Mouse (Mus musculus) myocyte (in vitro differentiated cells): ENCODE results near the gene Stac2.

ENCODE experiments used
- CEBPB ChIP-seq: IDR thresholded peaks from 2 replicates; pipeline ENCODE4 v1.6.1; 2011; ENCODE audit warnings: mild to moderate bottlenecking, moderate library complexity; ENCODE audit not compliant: poor library complexity, insufficient read depth, severe bottlenecking
- E2F4 ChIP-seq: IDR thresholded peaks from one replicate; pipeline ENCODE4 v1.6.1; 2011; ENCODE audit warnings: mild to moderate bottlenecking, control low read depth, moderate library complexity; ENCODE audit not compliant: insufficient read depth
- MAX ChIP-seq: IDR thresholded peaks from one replicate; pipeline ENCODE4 v1.6.1; 2011; ENCODE audit warnings: low read depth, mild to moderate bottlenecking, control low read depth
- MYOD1 ChIP-seq, 3 experiments: IDR thresholded peaks; one replicate each; pipeline ENCODE4 v1.6.1; 2011; ENCODE audit warnings: control low read depth in 2 of 3, low read depth in 2 of 3, mild to moderate bottlenecking in 2 of 3, moderate library complexity in 1 of 3; ENCODE audit not compliant: insufficient read length in 2 of 3, control insufficient read depth in 1 of 3
- MYOG ChIP-seq, 3 experiments: IDR thresholded peaks; one replicate each; pipeline ENCODE4 v1.6.1; 2011; ENCODE audit warnings: control low read depth in 2 of 3, low read depth in 2 of 3, mild to moderate bottlenecking in 2 of 3; ENCODE audit not compliant: insufficient read length in 2 of 3, control insufficient read depth in 1 of 3, insufficient read depth in 1 of 3
- POLR2A ChIP-seq: IDR thresholded peaks from one replicate; pipeline ENCODE4 v1.6.1; 2011; ENCODE audit warnings: low read depth, mild to moderate bottlenecking, control low read depth, moderate library complexity; ENCODE audit not compliant: insufficient read length
- POLR2AphosphoS2 ChIP-seq: IDR thresholded peaks from one replicate; pipeline ENCODE4 v1.6.1; 2011; ENCODE audit warnings: low read depth, control low read depth; ENCODE audit not compliant: insufficient read length
- SRF ChIP-seq: IDR thresholded peaks from one replicate; pipeline ENCODE4 v1.6.1; 2011; ENCODE audit warnings: low read depth; ENCODE audit not compliant: control insufficient read depth, insufficient read length
- TCF12 ChIP-seq: IDR thresholded peaks from one replicate; pipeline ENCODE4 v1.6.1; 2011; ENCODE audit warnings: mild to moderate bottlenecking, control low read depth; ENCODE audit not compliant: poor library complexity, insufficient read depth, severe bottlenecking
- TCF3 ChIP-seq: IDR thresholded peaks from one replicate; pipeline ENCODE4 v1.6.1; 2011; ENCODE audit warnings: low read depth, control low read depth; ENCODE audit not compliant: insufficient read length
- USF1 ChIP-seq: IDR thresholded peaks from one replicate; pipeline ENCODE4 v1.6.1; 2011; ENCODE audit warnings: low read depth, mild to moderate bottlenecking, control low read depth, moderate library complexity

- no peak for TF ChIP-seq POLR2A
- no peak for TF ChIP-seq POLR2AphosphoS2
- TF ChIP-seq TCF12: no peak
- TF ChIP-seq E2F4: no peak
- TF ChIP-seq USF1: no peak
- TF ChIP-seq MYOD1 (IDR thresholded peaks at IDR 0.05; ENCODE audit: control insufficient read depth in 1 of 3, insufficient read length in 2 of 3, low read depth in 2 of 3): no peak
- TF ChIP-seq CEBPB: no peak
- TF ChIP-seq MAX: no peak
- no peak for TF ChIP-seq TCF3
- no peak for TF ChIP-seq MYOG (IDR thresholded peaks at IDR 0.05; ENCODE audit: control insufficient read depth in 1 of 3, insufficient read depth in 1 of 3, insufficient read length in 2 of 3, low read depth in 2 of 3)
- TF ChIP-seq SRF: no peak
Observed at GRCm38 (mm10) chr11:98073442-98073841, 20.2 kb upstream of the Stac2 start.
